Mouse (Mus musculus): ENCODE measurements around the gene Ankrd11. TPM values are rescaled to one million over a fixed set of nuclear protein-coding genes. Genes with fewer than 3 reads are reported as not detected.

The Ankrd11 gene
- total RNA-seq, 2 experiments from 2014 or later, result 146 to 151 TPM

DNA sequence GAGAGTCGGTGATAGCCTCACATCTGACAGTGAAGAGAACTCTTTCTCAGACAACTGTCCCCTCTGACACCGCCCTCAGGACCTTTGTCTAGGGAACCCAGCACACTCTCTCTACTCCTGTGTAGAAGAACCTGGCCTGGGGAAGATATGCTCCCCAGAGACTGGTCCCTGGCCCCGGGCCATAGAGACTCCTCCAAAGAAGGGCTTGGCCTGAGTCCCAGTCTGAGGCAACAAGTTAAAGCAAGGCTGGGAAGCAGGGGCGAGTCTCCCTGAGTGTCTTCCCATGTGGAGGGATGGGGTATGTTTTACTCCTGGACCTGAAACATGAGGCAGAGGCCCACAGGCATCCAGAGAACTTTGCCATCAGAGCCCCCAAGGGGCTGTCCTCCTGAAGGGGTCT is 196.4 kb downstream of the Ankrd11 start:
- no peak for DNase-seq (ENCODE audit: low spot score in 2 of 2)
- intact Hi-C loops (cut with DNase I), result no loop called here

DNA sequence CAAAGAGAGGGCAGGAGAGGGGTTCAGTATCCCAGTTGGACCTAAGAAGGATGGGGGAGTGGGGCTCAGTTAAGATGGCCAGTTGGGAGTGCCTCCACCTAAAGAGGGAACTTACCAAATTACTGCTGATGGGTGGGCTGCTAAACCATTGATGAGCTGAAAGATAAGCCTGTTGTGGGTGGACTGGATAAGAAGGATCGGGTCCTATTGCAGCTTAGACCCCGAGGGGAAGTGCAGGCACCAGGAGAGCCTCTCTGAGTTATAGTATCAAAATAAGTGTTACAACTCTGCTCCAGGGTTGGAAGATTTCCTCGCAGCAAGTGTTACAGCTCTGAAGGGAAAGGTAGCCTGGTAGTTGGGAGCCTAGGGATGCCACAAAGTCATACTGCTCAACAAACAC is 197.9 kb downstream of the Ankrd11 start:
- intact Hi-C loops (cut with DNase I), result no loop called here
- no peak for DNase-seq (ENCODE audit: low spot score in 2 of 2)

DNA sequence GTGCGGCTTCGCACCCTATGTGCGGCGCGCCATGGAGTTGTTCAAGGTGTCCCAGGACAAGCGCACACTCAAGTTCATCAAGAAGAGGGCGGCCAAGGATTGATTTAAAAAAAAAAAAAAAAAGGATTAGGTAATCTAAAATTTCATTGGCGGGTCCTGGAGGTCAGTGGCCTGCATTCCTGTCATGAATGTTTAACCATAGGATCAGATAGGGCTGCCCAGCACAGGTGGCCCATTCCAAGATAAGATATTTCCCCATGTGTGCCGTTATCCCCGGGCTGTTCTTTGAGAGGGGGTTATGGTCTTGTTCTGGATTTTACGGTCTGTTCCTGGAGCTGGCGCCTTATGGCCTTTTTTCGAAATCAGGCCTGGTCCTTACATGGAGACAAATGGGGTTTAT is 205.4 kb downstream of the Ankrd11 start:
- intact Hi-C loops (cut with DNase I), result loop anchor here (5.0 kb wide), 1 partner anchor 366 kb away; no protein-coding TSS in a partner anchor
- no peak for DNase-seq (ENCODE audit: low spot score in 2 of 2)

- no peak for DNase-seq (ENCODE audit: low spot score in 2 of 2)
- intact Hi-C loops (cut with DNase I), result loop anchor here (5.0 kb wide), 1 partner anchor 366 kb away; no protein-coding TSS in a partner anchor
Measured at GRCm38 (mm10) chr8:122836199-122836598, 205.9 kb downstream of the Ankrd11 start.

- peak; percentile 79 to 83 for DNase-seq (ENCODE audit: low spot score in 2 of 2)
- intact Hi-C loops (cut with DNase I), result loop anchor here (5.0 kb wide), 2 partner anchors 333 to 367 kb away; no protein-coding TSS in a partner anchor
Measured at GRCm38 (mm10) chr8:122834971-122835370, 207.1 kb downstream of the Ankrd11 start.

DNA sequence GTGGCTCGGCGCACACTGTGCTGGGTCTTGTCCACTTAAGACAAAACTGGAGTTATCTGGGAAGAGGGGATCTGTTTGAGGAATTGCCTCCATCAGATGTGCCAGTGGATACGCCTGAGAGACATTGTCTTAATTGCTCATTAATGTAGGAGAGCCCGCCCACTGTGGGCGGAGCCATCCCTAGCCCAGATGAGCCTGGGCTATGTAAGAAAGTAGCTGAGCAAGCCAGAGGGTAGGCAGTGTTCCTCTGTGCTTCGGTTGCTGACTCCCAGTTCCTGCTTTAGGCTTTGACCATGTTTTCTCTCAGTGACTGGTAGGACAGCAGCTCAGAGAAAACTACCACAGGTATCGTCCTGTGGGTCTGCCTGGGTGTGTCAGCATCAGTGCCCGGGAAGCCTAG is 207.7 kb downstream of the Ankrd11 start:
- intact Hi-C loops (cut with DNase I), result loop anchor here (5.0 kb wide), 1 partner anchor 332 kb away; no protein-coding TSS in a partner anchor
- DNase-seq (ENCODE audit: low spot score in 2 of 2), result no peak

Other genes starting within 250 kb of the Ankrd11 start
- 1 to 10 TPM; 1.1 TPM for gene Cdh15, start 194.3 kb downstream of the Ankrd11 start, total RNA-seq (2021)
- 10 to 100 TPM; 69.0 to 69.4 TPM for gene Spg7, start 20.7 kb upstream of the Ankrd11 start, total RNA-seq (2021)
- 100 to 1,000 TPM; 356 to 384 TPM for gene Rpl13, start 60.1 kb upstream of the Ankrd11 start, total RNA-seq (2021)
- 10 to 100 TPM; 55.0 to 77.7 TPM for gene Cpne7, start 75.1 kb upstream of the Ankrd11 start, total RNA-seq (2021)
- gene Sult5a1, start 116.0 kb upstream of the Ankrd11 start, total RNA-seq (2021), result under 1 TPM in 1 of 2 experiments, not detected in 1; 0.59 TPM
- not detected for gene Dpep1, start 144.0 kb upstream of the Ankrd11 start, total RNA-seq (2021)
- gene Chmp1a, start 170.5 kb upstream of the Ankrd11 start, total RNA-seq (2021), result 100 to 1,000 TPM in 1 of 2 experiments, 10 to 100 TPM in 1; 99.0 to 108 TPM
- gene Spata33, start 170.6 kb upstream of the Ankrd11 start, total RNA-seq (2021), result 10 to 100 TPM in 1 of 2 experiments, 1 to 10 TPM in 1; 7.1 to 10.2 TPM
- 10 to 100 TPM; 71.2 to 75.6 TPM for gene Cdk10, start 182.6 kb upstream of the Ankrd11 start, total RNA-seq (2021)
- 100 to 1,000 TPM; 125 to 142 TPM for gene Spata2l, start 194.0 kb upstream of the Ankrd11 start, total RNA-seq (2021)
- gene Zfp276, start 211.9 kb upstream of the Ankrd11 start, total RNA-seq (2021), result 10 to 100 TPM; 20.4 to 20.9 TPM
- gene Vps9d1, start 212.1 kb upstream of the Ankrd11 start, total RNA-seq (2021), result 10 to 100 TPM; 60.2 to 71.8 TPM